Mouse (Mus musculus): ENCODE data around the gene Gm10644.

Gm10644 gene

GRCm38 (mm10) chr8:83994030-83994429 is 39.0 kb upstream of the Gm10644 start:
- no peak for TF ChIP-seq GATA4 (IDR thresholded peaks at IDR 0.05; ENCODE audit: insufficient replicate concordance, low read length)

- TF ChIP-seq GATA4 (IDR thresholded peaks at IDR 0.05; ENCODE audit: insufficient replicate concordance, low read length), result no peak
These were observed 37.5 kb upstream of the Gm10644 start for GRCm38 (mm10) chr8:83992488-83992887.

GRCm38 (mm10) chr8:83990170-83990569 is 35.2 kb upstream of the Gm10644 start:
- no peak for TF ChIP-seq GATA4 (IDR thresholded peaks at IDR 0.05; ENCODE audit: insufficient replicate concordance, low read length)

DNA sequence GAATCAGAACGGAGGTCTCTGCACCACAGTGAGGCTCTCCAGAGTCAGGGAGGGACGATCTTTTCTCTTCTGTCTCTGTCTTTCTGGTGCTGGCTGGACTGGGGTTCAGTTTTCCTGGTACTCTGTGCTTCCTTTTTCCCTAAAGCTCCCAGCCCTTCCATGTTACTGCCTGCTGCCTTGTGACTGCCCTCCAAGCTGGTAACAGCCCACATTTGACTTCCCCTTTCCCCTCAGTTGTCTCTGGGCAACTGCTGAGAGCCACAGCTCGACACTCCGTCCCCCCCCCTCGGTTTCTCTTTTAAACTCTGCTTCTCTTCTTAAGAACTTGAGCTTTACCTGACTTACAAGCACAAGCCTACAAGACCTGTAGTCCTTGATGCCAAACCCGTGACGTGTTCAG is 34.2 kb upstream of the Gm10644 start:
- no peak for TF ChIP-seq GATA4 (IDR thresholded peaks at IDR 0.05; ENCODE audit: insufficient replicate concordance, low read length)

GRCm38 (mm10) chr8:83982449-83982848 is 27.4 kb upstream of the Gm10644 start:
- TF ChIP-seq GATA4 (IDR thresholded peaks at IDR 0.05; ENCODE audit: insufficient replicate concordance, low read length), result no peak

- no peak for TF ChIP-seq GATA4 (IDR thresholded peaks at IDR 0.05; ENCODE audit: insufficient replicate concordance, low read length)
These were observed 26.5 kb upstream of the Gm10644 start for GRCm38 (mm10) chr8:83981533-83981932.

DNA sequence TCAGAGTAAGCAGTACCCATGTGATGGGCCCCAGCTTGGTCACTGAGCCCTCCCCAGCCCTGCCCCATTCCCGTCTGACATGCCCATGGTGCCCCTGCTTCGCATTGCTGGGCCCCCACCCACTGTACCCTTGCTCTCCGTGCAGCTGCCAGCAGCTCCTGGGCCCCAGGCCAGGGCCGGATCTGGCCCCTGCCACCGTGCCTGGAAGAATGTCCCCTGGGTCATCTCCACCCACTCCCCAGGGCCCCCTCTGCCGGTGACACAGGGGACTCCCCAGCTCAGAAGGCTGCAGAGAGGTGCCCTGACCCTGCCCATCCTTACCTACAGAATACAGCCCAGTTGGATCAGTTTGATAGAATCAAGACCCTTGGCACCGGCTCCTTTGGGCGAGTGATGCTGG is 25.8 kb upstream of the Gm10644 start:
- TF ChIP-seq GATA4 (IDR thresholded peaks at IDR 0.05; ENCODE audit: insufficient replicate concordance, low read length), result no peak

- TF ChIP-seq GATA4 (IDR thresholded peaks at IDR 0.05; ENCODE audit: insufficient replicate concordance, low read length), result no peak
These were observed 25.2 kb upstream of the Gm10644 start for GRCm38 (mm10) chr8:83980250-83980649.

DNA sequence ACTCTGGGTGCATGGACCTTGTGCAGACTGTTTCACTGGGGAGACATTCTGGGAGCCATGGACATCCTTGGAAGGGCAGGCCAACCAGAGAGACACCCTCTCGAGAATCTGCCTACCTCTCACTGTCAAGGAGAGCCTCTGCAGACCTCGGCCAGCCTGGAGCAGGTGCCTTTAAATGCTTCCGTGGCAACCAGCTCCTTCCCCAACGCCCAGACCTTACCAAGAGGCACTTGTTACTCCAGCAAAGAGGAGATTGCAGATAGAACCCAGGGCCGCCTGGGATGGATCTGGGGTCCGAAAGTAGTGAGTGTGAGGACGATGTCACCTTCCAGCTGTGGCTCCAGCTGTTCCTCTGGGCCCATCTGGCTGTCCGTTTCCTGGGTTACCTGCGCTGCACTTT is 23.2 kb upstream of the Gm10644 start:
- TF ChIP-seq GATA4 (IDR thresholded peaks at IDR 0.05; ENCODE audit: insufficient replicate concordance, low read length), result no peak

GRCm38 (mm10) chr8:83977646-83978045 is 22.6 kb upstream of the Gm10644 start:
- peak; percentile 15; the same call in 1 of the 2 replicates for TF ChIP-seq GATA4 (IDR thresholded peaks at IDR 0.05; ENCODE audit: insufficient replicate concordance, low read length)

DNA sequence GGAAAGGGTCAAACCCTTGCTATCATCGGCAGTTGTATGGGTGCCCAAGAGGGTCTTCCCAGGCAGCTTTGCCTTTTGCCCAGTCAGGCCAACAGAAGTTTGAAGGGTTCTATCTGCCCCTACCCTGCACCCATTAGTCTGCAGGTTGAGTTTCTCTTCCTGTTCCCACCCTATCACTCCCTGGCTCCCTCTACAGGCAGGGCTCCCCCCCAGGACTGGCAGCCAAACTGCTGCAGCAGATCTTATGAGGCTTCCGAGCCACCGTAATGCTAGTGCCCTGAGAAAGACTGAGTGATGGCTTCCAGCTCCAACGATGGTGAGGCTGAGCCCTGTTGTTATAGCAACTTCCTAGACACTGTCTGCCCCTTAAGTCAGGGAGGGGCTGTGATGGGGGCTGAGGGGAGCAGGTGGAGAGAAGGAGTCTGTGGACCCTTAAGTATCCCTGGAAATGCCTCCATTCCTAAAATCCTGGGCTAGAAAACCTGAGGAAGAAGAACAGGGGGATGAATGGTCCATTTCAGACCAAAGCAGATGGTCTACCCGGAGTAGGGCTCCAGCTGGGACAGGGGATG is 21.9 kb upstream of the Gm10644 start:
- TF ChIP-seq GATA4 (IDR thresholded peaks at IDR 0.05; ENCODE audit: insufficient replicate concordance, low read length), result no peak

- TF ChIP-seq GATA4 (IDR thresholded peaks at IDR 0.05; ENCODE audit: insufficient replicate concordance, low read length), result no peak
These were observed 21.2 kb upstream of the Gm10644 start for GRCm38 (mm10) chr8:83976101-83976630.

GRCm38 (mm10) chr8:83974521-83974920 is 19.5 kb upstream of the Gm10644 start:
- no peak for TF ChIP-seq GATA4 (IDR thresholded peaks at IDR 0.05; ENCODE audit: insufficient replicate concordance, low read length)

- no peak for TF ChIP-seq GATA4 (IDR thresholded peaks at IDR 0.05; ENCODE audit: insufficient replicate concordance, low read length)
These were observed 18.4 kb upstream of the Gm10644 start for GRCm38 (mm10) chr8:83973161-83974031.

- TF ChIP-seq GATA4 (IDR thresholded peaks at IDR 0.05; ENCODE audit: insufficient replicate concordance, low read length), result 0 out of 2 replicates have a peak, but pooled peaks have one; percentile 2
These were observed 17.4 kb upstream of the Gm10644 start, which contains the start of gene Prkaca for GRCm38 (mm10) chr8:83972150-83973120. Gene Prkaca, plus strand, starts transcription at chr8:83972993.

Measured in liver, adult (tissue).